Mouse (Mus musculus) midbrain, embryonic 16.5 days (tissue): ENCODE measurements at regions not wholly inside any gene's neighbourhood (a gene's known extent, or its start where the extent isn't known, plus 50 kb on each side); places are given as distances from the start of the nearest gene placed in this dataset.

ENCODE experiments used
- ATAC-seq: fragments of 200-750 bp; cut with Nextera tagmentation; 2 replicates; pipeline ENCODE4 v1.8.0; 2017; ENCODE audit warnings: moderate TSS enrichment
- H3K27ac ChIP-seq: fragments of 300-500 bp; sonication (generic); 2 replicates; pipeline ENCODE4 v1.5.1; 2014; ENCODE audit warnings: mild to moderate bottlenecking, low read length, mixed read lengths
- H3K27me3 ChIP-seq: fragments of 300-500 bp; sonication (generic); 2 replicates; pipeline ENCODE4 v1.6.1; 2014; ENCODE audit warnings: low read depth, low read length, mixed read lengths; ENCODE audit not compliant: control insufficient read depth, insufficient read depth
- H3K36me3 ChIP-seq: fragments of 300-500 bp; sonication (generic); 2 replicates; pipeline ENCODE4 v1.6.1; 2014; ENCODE audit warnings: mild to moderate bottlenecking, low read length, moderate library complexity, mixed read lengths; ENCODE audit not compliant: control insufficient read depth, insufficient read depth
- H3K4me1 ChIP-seq: fragments of 300-500 bp; sonication (generic); 2 replicates; pipeline ENCODE4 v1.6.1; 2014; ENCODE audit warnings: mild to moderate bottlenecking, low read length, mixed read lengths; ENCODE audit not compliant: control insufficient read depth, insufficient read depth
- H3K4me2 ChIP-seq: fragments of 300-500 bp; sonication (generic); 2 replicates; pipeline ENCODE4 v1.6.1; 2014; ENCODE audit warnings: mild to moderate bottlenecking, low read length, mixed read lengths
- H3K4me3 ChIP-seq: fragments of 300-500 bp; sonication (generic); 2 replicates; pipeline ENCODE4 v1.5.1; 2014; ENCODE audit warnings: low read depth, mild to moderate bottlenecking, low read length, moderate library complexity, mixed read lengths
- H3K9ac ChIP-seq: fragments of 300-500 bp; sonication (generic); 2 replicates; pipeline ENCODE4 v1.6.1; 2014; ENCODE audit warnings: low read depth, low read length, mixed read lengths
- H3K9me3 ChIP-seq: fragments of 300-500 bp; sonication (generic); replicated peaks from 2 replicates; pipeline ENCODE4 v1.6.1; 2014; ENCODE audit warnings: mild to moderate bottlenecking, low read length, mixed read lengths; ENCODE audit not compliant: control insufficient read depth, poor library complexity, severe bottlenecking
- WGBS: fragments of 180-500 bp; shearing (Covaris S2); extraction: QIAGEN DNeasy Blood & Tissue Kit; methylation state at CpG from one replicate; pipeline ENCODE4 v1.1.7; 2014; 5-methylcytosine and 5-hydroxymethylcytosine counted together

GRCm38 (mm10) chr10:68356521-68356920 is 78.0 kb upstream of the Arid5b start:
- Histone ChIP-seq H3K9ac (no peak overlapping the region), H3K27me3 (no peaks in the 10 kb centered on the region), H3K36me3 (no peaks in the 10 kb centered on the region), H3K4me3 (no peak overlapping the region), H3K4me2 (no peak overlapping the region), H3K4me1 (peaks cover 9% of the 10 kb centered on the region; the same call in 1 of the 2 replicates), H3K9me3 (no peaks in the 10 kb centered on the region), H3K27ac (no peak overlapping the region)
- ATAC-seq, result no peak
- WGBS, result 90% methylated on average over 5 of the region's 5 CpGs

DNA sequence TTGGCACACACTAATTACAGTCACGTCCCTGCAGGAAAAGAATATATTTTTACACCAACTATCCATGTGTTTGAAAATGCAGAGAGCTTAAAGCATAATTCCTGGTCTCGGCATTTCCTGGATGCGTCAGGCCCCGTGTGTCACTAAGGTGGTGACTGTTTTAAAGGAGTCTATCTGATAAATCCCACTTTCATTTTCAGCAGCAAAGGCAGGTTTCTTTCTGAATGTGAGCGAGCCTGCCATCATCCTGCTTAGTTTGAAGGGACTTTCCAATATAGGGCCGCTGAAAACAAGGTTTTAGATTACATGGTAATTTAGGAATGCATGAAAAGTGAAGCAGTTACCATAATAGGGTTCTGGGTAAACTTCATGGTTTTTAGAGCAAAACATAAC is 77.5 kb upstream of the Arid5b start:
- WGBS, result 8% methylated on average over 6 of the region's 6 CpGs
- Histone ChIP-seq H3K4me2 (peak overlapping the region; percentile 27), H3K27ac (0 out of 2 replicates have a peak overlapping the region, but pooled peaks have one; percentile 26), H3K36me3 (no peaks in the 10 kb centered on the region), H3K9ac (no peak overlapping the region; the same call in 1 of the 2 replicates), H3K27me3 (no peaks in the 10 kb centered on the region), H3K4me3 (no peak overlapping the region), H3K4me1 (peaks cover 9% of the 10 kb centered on the region; the same call in 1 of the 2 replicates), H3K9me3 (no peaks in the 10 kb centered on the region)
- ATAC-seq, result no peak

DNA sequence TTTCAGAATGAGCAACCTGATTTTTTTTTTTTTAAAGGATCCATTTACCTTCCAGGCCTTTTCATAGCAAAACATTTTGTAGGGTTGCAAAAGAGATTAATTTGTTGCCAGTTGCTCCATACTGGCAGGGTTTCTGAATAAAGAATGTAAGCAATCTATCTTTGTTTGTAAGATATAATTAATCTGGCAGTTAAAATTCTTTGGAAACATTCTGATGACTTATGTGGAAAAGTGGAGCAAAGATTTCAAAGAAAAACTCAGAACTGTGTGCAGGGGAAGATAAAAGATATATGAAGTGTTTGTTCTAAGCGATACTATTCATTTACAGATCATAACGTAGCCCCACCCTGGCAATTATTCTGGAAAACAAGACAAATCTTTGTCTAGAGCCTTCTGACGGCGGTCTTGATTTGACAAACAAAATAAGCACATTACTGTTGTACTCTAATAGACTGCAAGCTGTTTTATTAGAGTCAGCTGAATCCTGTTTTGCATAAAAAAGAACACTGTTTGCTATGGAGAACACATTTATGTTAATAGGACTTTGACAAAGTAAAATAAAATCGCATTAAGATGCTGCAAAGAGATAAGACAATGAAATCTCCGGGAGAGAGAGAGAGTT is 77.0 kb upstream of the Arid5b start:
- peak; percentile 28; the same call in 1 of the 2 replicates for ATAC-seq
- 8% methylated on average over 6 of the region's 6 CpGs for WGBS
- peaks cover 9% of the 10 kb centered on the region; the same call in 1 of the 2 replicates for H3K4me1 ChIP-seq

DNA sequence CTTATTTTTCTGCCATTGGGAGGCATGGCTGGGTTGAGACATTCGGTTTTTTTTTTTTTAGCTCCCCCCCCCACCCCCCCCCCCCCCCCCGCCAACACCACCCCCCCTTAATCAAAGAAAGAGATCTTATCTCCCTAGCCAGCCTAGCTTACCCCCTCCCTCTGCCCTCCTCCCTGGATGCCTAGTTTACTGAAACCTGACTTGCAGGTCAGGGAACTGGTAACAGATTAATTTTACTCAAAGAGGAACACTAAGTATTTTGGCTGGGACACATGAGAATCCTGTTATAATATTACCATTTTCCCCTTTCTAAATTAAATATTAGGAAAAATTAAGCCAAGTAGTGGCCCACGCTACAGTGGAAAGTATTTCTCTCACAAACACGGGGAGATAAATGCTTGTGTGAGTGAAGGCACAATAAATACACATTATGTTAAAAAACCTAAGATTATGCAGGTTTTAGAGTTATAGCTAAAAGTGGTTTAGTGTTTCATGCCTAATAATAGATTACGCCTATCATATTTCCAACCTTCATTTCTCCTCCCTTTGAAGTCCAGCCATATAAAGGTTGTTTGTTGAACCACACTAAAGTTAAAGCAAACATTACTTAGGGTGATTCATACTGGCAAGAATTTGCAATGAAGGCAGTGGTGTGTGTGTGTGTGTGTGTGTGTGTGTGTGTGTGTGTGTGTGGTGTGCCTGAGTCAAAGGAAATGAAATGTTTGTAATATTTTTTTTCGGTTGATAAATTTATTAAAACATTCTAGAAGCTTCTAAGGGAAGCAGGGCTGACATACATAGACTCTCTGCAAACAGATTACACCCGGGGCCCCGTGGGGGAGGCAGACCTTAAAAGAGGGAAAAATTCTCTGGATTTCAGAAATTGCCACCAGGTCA is 76.0 kb upstream of the Arid5b start:
- H3K9me3 ChIP-seq, result no peaks in the 10 kb centered on the region
- H3K4me2 ChIP-seq, result no peak overlapping the region
- H3K36me3 ChIP-seq, result no peaks in the 10 kb centered on the region
- H3K9ac ChIP-seq, result no peak overlapping the region
- no peak overlapping the region for H3K4me3 ChIP-seq
- ATAC-seq, result no peak
- H3K4me1 ChIP-seq, result peaks cover 9% of the 10 kb centered on the region; the same call in 1 of the 2 replicates
- WGBS, result 35% methylated on average over 7 of the region's 8 CpGs
- H3K27ac ChIP-seq, result no peak overlapping the region
- no peaks in the 10 kb centered on the region for H3K27me3 ChIP-seq

More for the DNA sequence above, 77.0 kb upstream of the Arid5b start:
- no peak overlapping the region; the same call in 1 of the 2 replicates for H3K9ac ChIP-seq
- H3K9me3 ChIP-seq, result no peaks in the 10 kb centered on the region
- H3K27ac ChIP-seq, result 0 out of 2 replicates have a peak overlapping the region, but pooled peaks have one; percentile 26
- H3K27me3 ChIP-seq, result no peaks in the 10 kb centered on the region
- peak overlapping the region; percentile 27 for H3K4me2 ChIP-seq
- H3K4me3 ChIP-seq, result no peak overlapping the region
- H3K36me3 ChIP-seq, result no peaks in the 10 kb centered on the region

DNA sequence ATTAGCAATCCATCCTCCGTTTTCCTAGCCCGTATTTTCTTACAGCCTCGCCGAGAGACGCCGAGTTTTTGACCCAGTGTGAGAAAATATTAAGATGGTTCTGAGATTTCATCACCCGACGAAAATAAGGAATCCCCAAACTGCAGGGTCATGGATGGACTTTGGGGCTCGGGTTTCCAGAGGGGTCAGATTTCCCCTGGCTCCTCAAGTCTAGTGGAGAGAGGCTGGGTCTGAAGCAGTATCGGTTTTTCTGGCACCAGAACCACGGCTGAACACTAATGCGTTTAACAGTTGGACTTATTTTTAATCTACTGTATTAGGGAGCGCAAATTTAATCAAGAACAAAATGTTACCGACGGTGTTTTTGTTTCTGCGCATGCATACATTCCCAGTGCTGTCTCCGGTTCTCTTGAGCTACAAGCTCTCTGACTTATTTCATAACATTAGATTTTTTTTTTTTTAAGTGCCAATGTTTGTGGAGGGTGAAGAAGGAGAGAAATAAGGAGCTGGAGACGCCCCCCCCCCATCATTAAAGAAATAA is 75.2 kb upstream of the Arid5b start:
- no peaks in the 10 kb centered on the region for H3K9me3 ChIP-seq
- WGBS, result 78% methylated on average over 18 of the region's 18 CpGs
- H3K4me3 ChIP-seq, result no peak overlapping the region
- H3K27ac ChIP-seq, result no peak overlapping the region
- no peaks in the 10 kb centered on the region for H3K36me3 ChIP-seq
- H3K4me1 ChIP-seq, result peaks cover 9% of the 10 kb centered on the region; the same call in 1 of the 2 replicates
- no peak overlapping the region for H3K9ac ChIP-seq
- H3K27me3 ChIP-seq, result no peaks in the 10 kb centered on the region
- ATAC-seq, result no peak
- H3K4me2 ChIP-seq, result no peak overlapping the region

- Histone ChIP-seq H3K4me1 (peaks cover 9% of the 10 kb centered on the region; the same call in 1 of the 2 replicates), H3K4me2 (no peak overlapping the region), H3K4me3 (no peak overlapping the region), H3K9me3 (no peaks in the 10 kb centered on the region), H3K27me3 (no peaks in the 10 kb centered on the region), H3K9ac (no peak overlapping the region), H3K27ac (no peak overlapping the region), H3K36me3 (no peaks in the 10 kb centered on the region)
- WGBS, result 68% methylated on average over 8 of the region's 8 CpGs
- ATAC-seq, result no peak
These were observed 73.5 kb upstream of the Arid5b start for GRCm38 (mm10) chr10:68351841-68352555.

- Histone ChIP-seq H3K9ac (no peak overlapping the region), H3K4me2 (no peak overlapping the region), H3K4me1 (peaks cover 9% of the 10 kb centered on the region; the same call in 1 of the 2 replicates), H3K4me3 (no peak overlapping the region), H3K27me3 (no peaks in the 10 kb centered on the region), H3K27ac (no peak overlapping the region), H3K36me3 (no peaks in the 10 kb centered on the region), H3K9me3 (no peaks in the 10 kb centered on the region)
- no peak for ATAC-seq
- WGBS, result 85% methylated on average over 5 of the region's 5 CpGs
These were observed 72.9 kb upstream of the Arid5b start for GRCm38 (mm10) chr10:68351441-68351840.

GRCm38 (mm10) chr10:68350798-68351197 is 72.3 kb upstream of the Arid5b start:
- 90% methylated on average over 12 of the region's 12 CpGs for WGBS
- no peak for ATAC-seq

More at GRCm38 (mm10) chr10:68350798-68351197, 72.3 kb upstream of the Arid5b start:
- H3K27me3 ChIP-seq, result no peaks in the 10 kb centered on the region
- peaks cover 4% of the 10 kb centered on the region; the same call in 1 of the 2 replicates for H3K4me1 ChIP-seq
- no peak overlapping the region for H3K27ac ChIP-seq
- no peak overlapping the region for H3K9ac ChIP-seq
- H3K4me3 ChIP-seq, result no peak overlapping the region
- H3K9me3 ChIP-seq, result no peaks in the 10 kb centered on the region
- no peak overlapping the region for H3K4me2 ChIP-seq
- H3K36me3 ChIP-seq, result no peaks in the 10 kb centered on the region
